Mouse (Mus musculus): ENCODE results near the gene Mydgf. TPM values are rescaled to one million over a fixed set of nuclear protein-coding genes. Genes with fewer than 3 reads are reported as not detected.

Gene Mydgf
- 55.4 and 56.7 TPM in 2 replicates for polyA plus RNA-seq (2012; rRNA removed)

GRCm38 (mm10) chr17:56183658-56184103 is at the start of gene Mydgf:
Mydgf (minus strand) TSS chr17:56183920.

GRCm38 (mm10) chr17:56218377-56219191 is 34.9 kb upstream of the Mydgf start, which contains the start of gene Dpp9:
Dpp9 (minus strand) TSS chr17:56218905.

GRCm38 (mm10) chr17:56162231-56162774 is 21.4 kb downstream of the Mydgf start, which contains the start of gene Tnfaip8l1:
Tnfaip8l1 (plus strand) TSS chr17:56162477.

GRCm38 (mm10) chr17:56139858-56140595 is 43.7 kb downstream of the Mydgf start, which contains the start of gene Sema6b:
Sema6b (minus strand) TSS chr17:56140343.

Other genes starting within 250 kb of the Mydgf start
- 1.1 and 1.5 TPM in 2 replicates for gene Zfp119b, start 234.4 kb downstream of the Mydgf start, polyA plus RNA-seq (2012; rRNA removed)
- 9.9 and 13.9 TPM in 2 replicates for gene Ebi3, start 231.3 kb downstream of the Mydgf start, polyA plus RNA-seq (2012; rRNA removed)
- gene Yju2, start 224.8 kb downstream of the Mydgf start, polyA plus RNA-seq (2012; rRNA removed) = 4.5 and 5.0 TPM in 2 replicates
- gene Shd, start 213.5 kb downstream of the Mydgf start, polyA plus RNA-seq (2012; rRNA removed) = 0.44 and 0.54 TPM in 2 replicates
- gene Fsd1, start 197.4 kb downstream of the Mydgf start, polyA plus RNA-seq (2012; rRNA removed) = 0.07 and 0.12 TPM in 2 replicates
- 15.6 and 16.5 TPM in 2 replicates for gene Stap2, start 178.3 kb downstream of the Mydgf start, polyA plus RNA-seq (2012; rRNA removed)
- gene Mpnd, start 178.2 kb downstream of the Mydgf start, polyA plus RNA-seq (2012; rRNA removed) = 28.4 and 34.8 TPM in 2 replicates
- 36.6 and 39.4 TPM in 2 replicates for gene Sh3gl1, start 147.3 kb downstream of the Mydgf start, polyA plus RNA-seq (2012; rRNA removed)
- 6.3 and 6.8 TPM in 2 replicates for gene Chaf1a, start 143.5 kb downstream of the Mydgf start, polyA plus RNA-seq (2012; rRNA removed)
- gene Ubxn6, start 108.9 kb downstream of the Mydgf start, polyA plus RNA-seq (2012; rRNA removed) = 16.2 and 18.5 TPM in 2 replicates
- 21.8 and 24.8 TPM in 2 replicates for gene Hdgfl2, start 104.3 kb downstream of the Mydgf start, polyA plus RNA-seq (2012; rRNA removed)
- 1.8 and 2.7 TPM in 2 replicates for gene Plin4, start 74.1 kb downstream of the Mydgf start, polyA plus RNA-seq (2012; rRNA removed)
- 30.3 and 41.4 TPM in 2 replicates for gene Plin5, start 66.3 kb downstream of the Mydgf start, polyA plus RNA-seq (2012; rRNA removed)
- 27.0 and 30.1 TPM in 2 replicates for gene Lrg1, start 61.9 kb downstream of the Mydgf start, polyA plus RNA-seq (2012; rRNA removed)
- 3.1 and 4.3 TPM in 2 replicates for gene Sema6b, start 43.6 kb downstream of the Mydgf start, polyA plus RNA-seq (2012; rRNA removed)
- gene Tnfaip8l1, start 21.4 kb downstream of the Mydgf start, polyA plus RNA-seq (2012; rRNA removed) = 2.3 and 2.7 TPM in 2 replicates
- 16.5 and 19.1 TPM in 2 replicates for gene Dpp9, start 35.0 kb upstream of the Mydgf start, polyA plus RNA-seq (2012; rRNA removed)
- gene Fem1a, start 72.9 kb upstream of the Mydgf start, polyA plus RNA-seq (2012; rRNA removed) = 5.1 and 5.5 TPM in 2 replicates
- gene Ticam1, start 92.9 kb upstream of the Mydgf start, polyA plus RNA-seq (2012; rRNA removed) = 6.8 and 8.0 TPM in 2 replicates
- gene Plin3, start 109.0 kb upstream of the Mydgf start, polyA plus RNA-seq (2012; rRNA removed) = 13.8 and 16.0 TPM in 2 replicates
- not detected in 2 replicates for gene Arrdc5, start 116.4 kb upstream of the Mydgf start, polyA plus RNA-seq (2012; rRNA removed)
- gene Uhrf1, start 119.4 kb upstream of the Mydgf start, polyA plus RNA-seq (2012; rRNA removed) = 33.6 and 34.3 TPM in 2 replicates
- 5.8 and 6.7 TPM in 2 replicates for gene Kdm4b, start 142.1 kb upstream of the Mydgf start, polyA plus RNA-seq (2012; rRNA removed)

All from liver, embryonic 18 days (tissue).